In genomic region chr8:111678111-111678510, GRCm38 (mm10) we compare ENCODE assay signal across 9 mouse cellular contexts. TPM values are rescaled to one million over a fixed set of nuclear protein-coding genes. Genes with fewer than 3 reads are reported as not detected.
A peak's percentile ranks its signal among the peaks of the same experiment; 100 is the strongest.
DNase-seq lines count a peak whose midpoint lies in the region; ATAC-seq and TF ChIP-seq lines count a peak whose summit lies in the region.
"Had no signal": no experiment of that assay in that cellular context is flagged by ENCODE, and none has a peak within 500 bp of the region (broad histone marks: within the 10 kb centered on the region; RNA-seq: fewer than 3 reads in every experiment).

No protein-coding gene starts in this region.

- no peak overlapping the region for H3K4me2 ChIP-seq in forebrain, embryonic 16.5 days (ENCODE audit: low read length)
- H3K4me2 ChIP-seq in lung, embryonic 16.5 days (ENCODE audit: low read depth, low read length) = no peak overlapping the region
- H3K4me2 ChIP-seq: limb, embryonic 12.5 days had no signal

- H3K4me3 ChIP-seq in forebrain, embryonic 10.5 days = no peak overlapping the region
- H3K4me3 ChIP-seq in forebrain, embryonic 16.5 days (replicated peaks; ENCODE audit: low read length) = no peak overlapping the region
- H3K4me3 ChIP-seq in gastrocnemius, adult 2 months = no peak overlapping the region
- no peak overlapping the region for H3K4me3 ChIP-seq in lung, embryonic 16.5 days (ENCODE audit: low read length)
- H3K4me3 ChIP-seq: limb, embryonic 12.5 days had no signal

- CTCF ChIA-PET in Patski (lab: Charles Lee) = no interaction called here

- POLR2A ChIA-PET in Patski (lab: Charles Lee) = no interaction called here

- H3K9ac ChIP-seq in forebrain, embryonic 16.5 days (replicated peaks; ENCODE audit: low read depth, low read length) = no peak overlapping the region
- H3K9ac ChIP-seq in lung, embryonic 16.5 days (ENCODE audit: low read length) = no peak overlapping the region
- H3K9ac ChIP-seq: limb, embryonic 12.5 days had no signal

- H3K4me1 ChIP-seq in forebrain, embryonic 10.5 days = no peaks in the 10 kb centered on the region
- no peaks in the 10 kb centered on the region for H3K4me1 ChIP-seq in forebrain, embryonic 16.5 days (replicated peaks; ENCODE audit: control insufficient read depth, insufficient read depth, low read length)
- no peaks in the 10 kb centered on the region for H3K4me1 ChIP-seq in lung, embryonic 16.5 days (replicated peaks; ENCODE audit: control insufficient read depth, insufficient read depth, low read length)
- H3K4me1 ChIP-seq: limb, embryonic 12.5 days had no signal

- peak; percentile 92 for TF ChIP-seq CTCF in Patski (IDR thresholded peaks at IDR 0.05)
- peak; percentile 85 for TF ChIP-seq CTCF in gastrocnemius, adult 2 months (IDR thresholded peaks at IDR 0.05)

- no peak overlapping the region for H3K27ac ChIP-seq in forebrain, embryonic 10.5 days
- no peak overlapping the region for H3K27ac ChIP-seq in forebrain, embryonic 16.5 days (ENCODE audit: low read length)
- H3K27ac ChIP-seq in gastrocnemius, adult 2 months = no peak overlapping the region
- no peak overlapping the region for H3K27ac ChIP-seq in lung, embryonic 16.5 days (ENCODE audit: low read length)
- H3K27ac ChIP-seq: limb, embryonic 12.5 days had no signal

- H3K27me3 ChIP-seq in forebrain, embryonic 10.5 days (ENCODE audit: poor library complexity, severe bottlenecking) = no peaks in the 10 kb centered on the region; the same call in 1 of the 2 replicates
- H3K27me3 ChIP-seq in forebrain, embryonic 16.5 days (replicated peaks; ENCODE audit: control insufficient read depth, insufficient read depth, low read length) = no peaks in the 10 kb centered on the region
- H3K27me3 ChIP-seq in Patski = no peaks in the 10 kb centered on the region
- no peaks in the 10 kb centered on the region for H3K27me3 ChIP-seq in lung, embryonic 16.5 days (ENCODE audit: control insufficient read depth, insufficient read depth, low read depth, low read length)
- H3K27me3 ChIP-seq: limb, embryonic 12.5 days had no signal

- no peak for ATAC-seq in forebrain, embryonic 16.5 days
- ATAC-seq in Patski = peak; percentile 71
- ATAC-seq in lung, embryonic 16.5 days (ENCODE audit: low read depth) = peak; percentile 62; the same call in 1 of the 2 replicates

- intact Hi-C loops in gastrocnemius, adult 2 months (cut with DNase I) = loop anchor here (5.0 kb wide), 1 partner anchor 34 kb away; no protein-coding TSS in a partner anchor

- peaks cover under 1% of the 10 kb centered on the region; the same call in 1 of the 2 replicates for H3K36me3 ChIP-seq in forebrain, embryonic 10.5 days (replicated peaks)
- no peaks in the 10 kb centered on the region for H3K36me3 ChIP-seq in forebrain, embryonic 16.5 days (ENCODE audit: control insufficient read depth, insufficient read depth)
- H3K36me3 ChIP-seq in lung, embryonic 16.5 days (ENCODE audit: control insufficient read depth, insufficient read depth, low read length) = no peaks in the 10 kb centered on the region
- H3K36me3 ChIP-seq: limb, embryonic 12.5 days had no signal

- peak; percentile 42 for DNase-seq in forebrain, embryonic 10.5 days (ENCODE audit: extremely low spot score, low spot score)
- DNase-seq in Patski (ENCODE audit: low read depth, low spot score) = no peak
- peak; percentile 80 for DNase-seq in cerebellum, adult 9-10 months
- peak; percentile 51 for DNase-seq in gastrocnemius, adult 2 months
- DNase-seq in large intestine, adult 2 months (ENCODE audit: low read depth, low spot score) = peak; percentile 46
- DNase-seq in right cerebral cortex, postnatal 36 days (ENCODE audit: low spot score in 2 of 2) = peak; percentile 19 to 47

- 33% methylated on average over 3 of the region's 3 CpGs for WGBS in forebrain, embryonic 10.5 days
- WGBS in forebrain, embryonic 16.5 days = 28% methylated on average over 3 of the region's 3 CpGs
- WGBS in large intestine, adult 2 months = 12% methylated on average over 3 of the region's 3 CpGs
- WGBS in lung, embryonic 16.5 days = 20% methylated on average over 3 of the region's 3 CpGs

- in situ Hi-C loops in Patski (cut with MboI; ENCODE audit: low pct_unique_long_range_greater_than_20kb) = loop anchor here (5.0 kb wide), 3 partner anchors 59 to 244 kb away; no protein-coding TSS in a partner anchor

- H3K9me3 ChIP-seq in forebrain, embryonic 10.5 days = peaks cover 11% of the 10 kb centered on the region; the same call in 1 of the 2 replicates
- H3K9me3 ChIP-seq in forebrain, embryonic 16.5 days (ENCODE audit: control insufficient read depth, low read length) = peaks cover 2% of the 10 kb centered on the region; the same call in 1 of the 2 replicates
- peaks cover 5% of the 10 kb centered on the region; the same call in 1 of the 2 replicates for H3K9me3 ChIP-seq in lung, embryonic 16.5 days (ENCODE audit: control insufficient read depth, low read length)

RNA-seq across cellular contexts. Expression of gene Ctrb1, which starts 12.7 kb away (rescaled TPM):
- polyA plus RNA-seq in forebrain, embryonic 10.5 days (2016; fragmentation: Nextera tagmentation; extraction: Ambion mirVana) = not detected in 2 replicates
- not detected in 2 replicates for polyA plus RNA-seq in forebrain, embryonic 16.5 days (2015; fragmentation: Nextera tagmentation; extraction: Ambion mirVana)
- polyA plus RNA-seq in Patski (2021) = not detected
- not detected for total RNA-seq in gastrocnemius, adult 2 months (2021)
- polyA plus RNA-seq in large intestine, adult 2 months (2012; rRNA removed) = 4.0 and 6.1 TPM in 2 replicates
- polyA plus RNA-seq in lung, embryonic 16.5 days (2015; fragmentation: Nextera tagmentation; extraction: Ambion mirVana) = 1.2 TPM in 1 of 2 replicates, not detected in the other
- polyA plus RNA-seq: limb, embryonic 12.5 days had no signal

RNA-seq across cellular contexts. Expression of gene Zfp1, which starts 34.9 kb away (rescaled TPM):
- polyA plus RNA-seq in forebrain, embryonic 10.5 days (2016; fragmentation: Nextera tagmentation; extraction: Ambion mirVana) = 23.0 and 24.3 TPM in 2 replicates
- polyA plus RNA-seq in forebrain, embryonic 16.5 days (2015; fragmentation: Nextera tagmentation; extraction: Ambion mirVana) = 32.5 and 35.7 TPM in 2 replicates
- 23.9 TPM for polyA plus RNA-seq in Patski (2021)
- 1 to 10 TPM; 7.9 to 9.4 TPM for total RNA-seq in gastrocnemius, adult 2 months (2021)
- 4.0 and 4.1 TPM in 2 replicates for polyA plus RNA-seq in large intestine, adult 2 months (2012; rRNA removed)
- 19.8 and 19.9 TPM in 2 replicates for polyA plus RNA-seq in lung, embryonic 16.5 days (2015; fragmentation: Nextera tagmentation; extraction: Ambion mirVana)

RNA-seq across cellular contexts. Expression of gene Ldhd, which starts 47.9 kb away (rescaled TPM):
- polyA plus RNA-seq in forebrain, embryonic 10.5 days (2016; fragmentation: Nextera tagmentation; extraction: Ambion mirVana) = 0.14 TPM in 1 of 2 replicates, not detected in the other
- polyA plus RNA-seq in forebrain, embryonic 16.5 days (2015; fragmentation: Nextera tagmentation; extraction: Ambion mirVana) = 0.71 TPM in 2 replicates
- 12.8 TPM for polyA plus RNA-seq in Patski (2021)
- total RNA-seq in gastrocnemius, adult 2 months (2021) = 10 to 100 TPM; 29.2 to 35.8 TPM
- polyA plus RNA-seq in large intestine, adult 2 months (2012; rRNA removed) = 2.9 and 3.8 TPM in 2 replicates
- polyA plus RNA-seq in lung, embryonic 16.5 days (2015; fragmentation: Nextera tagmentation; extraction: Ambion mirVana) = 1.1 and 1.6 TPM in 2 replicates
